Mouse (Mus musculus): ENCODE measurements around the gene Pigv.

- no peak for TF ChIP-seq MYB (IDR thresholded peaks at IDR 0.05; ENCODE audit: low read depth, low read length)
- no peak for TF ChIP-seq USF1 (IDR thresholded peaks at IDR 0.05; ENCODE audit: low read depth, low read length)
- no peak for TF ChIP-seq CTCF (IDR thresholded peaks at IDR 0.05 in 2 of 3, conservative IDR thresholded peaks at IDR 0.05 in 1 of 3; ENCODE audit: control insufficient read depth in 1 of 3, insufficient read depth in 1 of 3, low read depth in 2 of 3, low read length in 3 of 3, poor library complexity in 1 of 3, severe bottlenecking in 1 of 3)
- no peak for TF ChIP-seq GATA1 (IDR thresholded peaks at IDR 0.05; ENCODE audit: low read depth, low read length)
- no peak for TF ChIP-seq HCFC1 (IDR thresholded peaks at IDR 0.05; ENCODE audit: low read depth, low read length)
- no peak for TF ChIP-seq ZKSCAN1 (IDR thresholded peaks at IDR 0.05; ENCODE audit: low read depth, low read length)
- no peak for TF ChIP-seq POLR2A (IDR thresholded peaks at IDR 0.05; ENCODE audit: control insufficient read depth in 1 of 2, insufficient read depth in 1 of 2, low read depth in 1 of 2, low read length in 2 of 2, poor library complexity in 1 of 2)
- no peak for TF ChIP-seq TAL1 (IDR thresholded peaks at IDR 0.05; ENCODE audit: low read length)
These were observed 35.0 kb upstream of the Pigv start for GRCm38 (mm10) chr4:133707464-133707863.
